Mouse (Mus musculus) adrenal gland, adult 8-10 months (tissue): ENCODE data around the gene BC004004. TPM values are rescaled to one million over a fixed set of nuclear protein-coding genes. Genes with fewer than 3 reads are reported as not detected.
"Not testable (repeated sequence)": the region's sequence is repeated elsewhere in the genome, so short reads cannot be mapped to it uniquely, and the experiment has no call there.

Experiments used
- DNase-seq: peaks from one replicate; pipeline ENCODE4 v3.0.0; 2022
- total RNA-seq, 4 experiments: library from RNA; stranded (reverse); gene quantifications; 2 replicates each; pipeline ENCODE4 v1.2.4; 2022

The BC004004 gene
- total RNA-seq, 4 experiments from 2014 or later: 96.9 to 138 (median 122) TPM

DNA sequence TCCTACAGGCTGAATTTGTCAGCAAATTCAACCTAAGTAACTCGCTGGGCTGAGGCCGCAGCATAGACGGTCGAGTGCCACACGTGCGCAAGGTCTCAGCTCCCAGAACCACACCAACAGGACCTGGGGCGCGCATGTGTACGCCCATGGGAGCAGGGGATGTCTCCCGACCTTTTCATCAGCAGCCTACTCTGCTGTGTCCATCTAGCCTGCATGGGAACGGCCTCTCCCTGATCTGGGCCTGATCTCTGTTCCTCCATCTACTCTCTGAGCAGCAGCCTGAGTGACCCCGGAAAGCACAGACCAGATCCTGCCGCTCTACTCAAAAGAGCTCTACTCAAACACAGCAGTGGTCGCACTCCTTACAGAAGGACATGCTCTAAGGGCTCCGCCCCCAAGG, 8.1 kb upstream of the BC004004 start:
- no peak for DNase-seq

GRCm38 (mm10) chr17:29261603-29262258, 6.9 kb upstream of the BC004004 start:
- DNase-seq: no peak

GRCm38 (mm10) chr17:29262259-29262649, 6.3 kb upstream of the BC004004 start:
- no peak for DNase-seq

DNA sequence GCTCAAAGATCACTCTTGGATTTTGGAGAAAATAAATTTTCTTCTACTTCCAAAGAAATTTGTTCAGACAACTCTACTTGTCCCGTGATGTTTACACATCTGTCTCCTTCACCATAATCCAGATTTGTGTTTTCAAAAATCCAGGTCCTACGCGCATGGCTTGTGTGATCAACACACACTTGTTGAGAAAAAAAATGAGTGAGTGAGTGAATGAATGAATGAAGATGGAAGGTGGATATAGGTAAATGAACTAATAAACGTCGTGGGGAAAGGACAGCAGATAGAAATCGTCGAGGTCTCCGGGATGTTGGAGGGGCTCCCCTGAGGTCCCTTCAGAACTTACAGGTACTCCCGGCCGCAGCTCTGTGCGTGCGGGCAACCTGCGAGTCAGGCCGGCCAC, 5.2 kb upstream of the BC004004 start:
- DNase-seq: no peak

DNA sequence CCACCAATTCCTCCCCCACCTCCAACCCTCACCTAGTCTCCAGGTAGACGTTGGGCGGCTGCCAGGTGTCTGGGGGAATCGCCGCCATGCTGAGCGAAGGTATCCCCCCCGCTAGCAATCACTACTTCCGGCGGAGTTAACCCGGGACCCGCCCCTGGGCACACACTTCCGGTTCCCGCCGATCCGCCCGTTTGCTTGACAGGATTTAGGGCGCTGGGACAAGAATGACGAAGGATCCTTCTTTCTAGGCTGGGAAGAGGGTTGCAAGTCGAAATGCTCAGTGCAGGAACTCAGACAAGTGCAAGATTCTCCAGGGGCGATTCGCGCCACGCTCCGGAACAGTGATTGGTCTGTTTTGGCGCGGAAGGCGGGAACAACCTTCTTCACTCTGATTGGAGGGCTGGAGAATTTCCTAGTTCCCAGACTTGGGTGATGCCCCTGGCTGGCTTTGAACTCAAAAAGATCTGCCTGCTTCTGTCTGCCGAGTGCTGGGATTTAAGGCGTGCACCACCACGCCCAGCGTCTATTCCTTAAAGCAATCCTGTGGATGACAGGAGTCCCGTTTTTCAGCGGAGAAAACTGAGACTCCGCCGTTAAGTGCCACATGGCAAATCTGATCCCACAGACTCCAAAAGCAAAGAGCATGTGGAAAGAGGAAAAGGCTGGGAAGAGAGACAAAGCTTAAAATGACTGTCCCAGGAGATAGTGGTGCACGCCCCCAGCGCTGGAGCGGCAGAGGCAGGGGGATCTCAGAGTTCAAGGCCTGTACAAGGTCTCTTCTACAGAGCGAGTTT, 4.6 kb upstream of the BC004004 start, which contains the start of gene Ppil1:
Ppil1 (minus strand) TSS at position 347 of the 794 bp plus-strand sequence.
- DNase-seq: peak; percentile 65

- no peak for DNase-seq
These were observed 3.8 kb upstream of the BC004004 start for GRCm38 (mm10) chr17:29264760-29265159.

DNA sequence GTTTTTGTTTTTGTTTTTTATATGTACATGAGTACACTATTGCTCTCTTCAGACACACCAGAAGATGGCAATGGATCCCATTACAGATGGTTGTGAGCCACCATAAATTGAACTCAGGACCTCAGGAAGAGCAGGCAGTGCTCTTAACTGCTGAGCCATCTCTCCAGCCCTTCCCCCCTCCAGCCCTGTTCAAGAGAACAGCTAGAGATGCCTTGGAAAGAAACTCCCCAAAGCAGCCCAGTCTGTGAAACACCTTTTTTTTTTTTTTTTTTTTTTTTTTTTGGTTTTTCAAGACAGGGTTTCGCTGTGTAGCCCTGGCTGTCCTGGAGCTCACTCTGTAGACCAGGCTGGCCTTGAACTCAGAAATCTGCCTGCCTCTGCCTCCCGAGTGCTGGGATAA, 1.5 kb upstream of the BC004004 start:
- not testable (repeated sequence) for DNase-seq

GRCm38 (mm10) chr17:29267931-29268681, 482 bp upstream of the BC004004 start:
- no peak for DNase-seq

DNA sequence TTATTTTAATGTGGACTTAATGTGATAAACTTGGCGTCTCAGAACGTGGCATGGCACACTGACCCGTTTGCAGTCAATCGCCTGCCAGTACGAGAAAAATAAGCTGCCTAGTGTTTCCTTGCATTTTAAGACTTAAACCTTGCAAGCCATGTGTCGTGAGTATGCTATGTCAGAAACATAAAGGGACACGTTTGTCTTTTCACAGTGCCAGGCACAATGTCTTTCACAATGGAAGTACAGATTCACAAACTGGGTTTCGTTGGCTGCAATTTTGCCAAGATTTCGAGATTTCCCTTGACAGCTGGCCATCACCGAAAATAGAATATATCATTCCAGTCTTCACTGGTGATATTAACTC, 740 bp downstream of the BC004004 start:
- no peak for DNase-seq

DNA sequence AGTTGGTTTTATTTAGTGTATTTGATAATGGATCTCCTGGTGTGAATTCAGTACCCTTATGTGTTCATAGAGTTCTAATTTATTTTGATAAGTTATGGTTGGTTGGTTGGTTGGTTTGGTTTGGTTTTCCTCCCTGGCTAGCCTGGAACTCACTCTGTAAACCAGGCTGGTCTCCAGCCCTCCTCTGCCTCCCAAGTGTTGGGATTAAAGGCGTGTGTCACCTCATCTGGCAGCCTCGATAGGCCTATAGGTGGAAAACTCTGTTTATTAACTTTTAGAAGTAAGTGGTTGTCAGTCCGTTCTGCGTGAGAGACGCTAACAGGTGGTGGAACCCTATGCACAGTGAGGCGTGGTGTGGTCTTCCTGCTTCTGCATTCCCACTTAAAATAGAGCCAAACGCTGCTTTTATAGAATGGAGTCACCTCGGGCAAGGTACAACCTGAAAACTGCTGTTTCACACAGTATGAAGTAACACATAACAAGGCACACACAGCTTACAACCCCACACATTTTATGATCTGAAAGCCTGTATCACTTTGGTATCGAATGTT, 1.6 kb downstream of the BC004004 start:
- no peak for DNase-seq

DNA sequence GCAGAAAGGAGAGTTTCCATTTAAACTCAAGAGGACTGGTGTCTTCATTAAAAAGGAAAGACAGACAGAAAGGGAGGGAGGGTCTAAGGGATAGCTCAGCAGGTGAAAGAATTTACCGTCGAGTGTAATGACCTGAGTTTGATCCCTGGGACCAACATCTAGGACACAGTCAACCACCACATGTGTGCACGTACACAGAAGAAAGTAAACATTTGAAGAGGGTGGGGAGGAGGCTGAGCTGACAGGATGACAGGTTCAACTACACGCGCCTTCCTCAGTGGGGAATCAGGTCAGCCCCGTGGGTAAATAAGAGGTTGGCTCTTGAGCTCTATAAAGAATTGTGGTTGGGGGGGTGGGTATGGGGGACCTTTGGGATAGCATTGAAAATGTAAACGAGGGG, 4.6 kb downstream of the BC004004 start:
- DNase-seq: no peak

- DNase-seq: no peak
These were observed 5.3 kb downstream of the BC004004 start for GRCm38 (mm10) chr17:29273889-29274288.

GRCm38 (mm10) chr17:29280422-29280821, 11.8 kb downstream of the BC004004 start:
- no peak for DNase-seq

DNA sequence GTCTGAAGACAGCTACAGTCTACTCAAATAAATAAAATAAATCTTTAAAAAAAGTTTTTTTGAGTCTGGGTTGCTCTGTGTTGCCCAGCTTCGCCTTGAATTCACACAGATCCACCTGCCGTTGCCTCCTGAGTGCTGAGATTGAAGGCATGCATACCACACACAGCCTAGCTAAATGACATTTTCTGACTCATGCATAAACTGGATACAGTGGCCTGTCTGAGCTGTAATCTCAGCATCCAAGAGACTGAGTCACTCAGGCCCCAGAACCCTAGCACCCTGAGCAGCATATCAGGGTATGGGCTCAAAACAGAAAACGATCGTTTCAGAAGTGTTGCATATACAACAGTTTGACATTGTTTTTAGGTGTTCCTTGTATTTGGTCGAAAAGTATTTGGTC, 13.0 kb downstream of the BC004004 start:
- no peak for DNase-seq

GRCm38 (mm10) chr17:29282216-29282952, 13.8 kb downstream of the BC004004 start:
- no peak for DNase-seq

DNA sequence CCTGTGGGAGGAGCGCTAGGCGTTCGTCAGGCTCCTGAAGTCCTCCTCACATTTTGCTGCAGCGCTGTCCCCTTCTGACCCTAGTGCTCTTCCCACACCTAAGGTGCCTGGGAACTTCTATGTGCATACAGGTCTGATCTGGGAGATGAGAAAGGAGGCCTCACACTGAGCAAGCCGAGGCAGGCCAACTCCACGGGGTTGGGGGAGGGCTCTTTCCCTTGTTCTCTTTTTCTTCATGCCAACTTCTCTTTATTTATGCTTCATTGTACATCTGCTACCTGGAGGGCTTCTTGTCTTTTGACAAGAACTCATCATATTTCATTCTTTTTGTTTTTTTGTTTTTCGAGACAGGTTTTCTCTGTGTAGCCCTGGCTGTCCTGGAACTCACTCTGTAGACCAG, 23.2 kb downstream of the BC004004 start:
- DNase-seq: no peak

DNA sequence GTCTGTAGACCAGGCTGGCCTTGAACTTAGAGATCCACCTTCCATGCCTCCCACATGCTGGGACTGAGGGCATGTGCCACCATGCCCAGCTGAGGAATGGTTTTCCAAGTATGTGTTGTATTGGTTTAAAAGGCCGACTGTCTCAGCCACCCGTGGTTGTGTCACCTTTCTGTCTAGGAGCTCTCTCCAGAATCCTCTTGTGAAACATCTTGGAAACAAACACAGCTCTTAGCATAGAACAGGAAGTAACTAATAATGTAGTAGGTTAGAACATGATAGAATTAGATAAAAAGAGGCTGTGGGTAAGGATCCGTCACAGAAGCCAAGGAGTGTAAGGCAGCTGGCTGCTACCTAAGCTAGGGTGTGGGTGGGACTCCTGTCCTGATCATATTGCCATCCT, 24.4 kb downstream of the BC004004 start:
- no peak for DNase-seq

GRCm38 (mm10) chr17:29293807-29294605, 25.4 kb downstream of the BC004004 start:
- DNase-seq: no peak

GRCm38 (mm10) chr17:29295835-29296234, 27.2 kb downstream of the BC004004 start:
- DNase-seq: no peak

DNA sequence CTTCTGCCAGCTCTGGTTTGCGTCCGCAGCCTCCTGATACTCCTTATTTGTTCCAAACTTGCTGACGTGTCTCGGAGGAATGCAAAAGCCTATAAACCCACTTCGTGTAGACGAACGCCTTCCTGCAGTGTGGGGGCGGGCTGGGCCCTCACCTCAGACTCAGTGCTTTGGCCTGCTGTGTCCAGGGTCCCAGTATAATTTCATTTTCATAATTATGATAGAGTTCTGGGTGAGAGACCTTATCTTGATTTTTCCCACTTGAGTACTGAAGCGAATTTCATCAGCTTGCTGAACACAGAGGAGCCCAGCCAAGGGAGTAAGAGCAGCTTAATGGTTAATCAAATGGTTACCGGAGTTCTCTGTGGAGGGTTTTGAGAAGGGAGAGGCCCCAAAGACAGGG, 28.7 kb downstream of the BC004004 start:
- no peak for DNase-seq

DNA sequence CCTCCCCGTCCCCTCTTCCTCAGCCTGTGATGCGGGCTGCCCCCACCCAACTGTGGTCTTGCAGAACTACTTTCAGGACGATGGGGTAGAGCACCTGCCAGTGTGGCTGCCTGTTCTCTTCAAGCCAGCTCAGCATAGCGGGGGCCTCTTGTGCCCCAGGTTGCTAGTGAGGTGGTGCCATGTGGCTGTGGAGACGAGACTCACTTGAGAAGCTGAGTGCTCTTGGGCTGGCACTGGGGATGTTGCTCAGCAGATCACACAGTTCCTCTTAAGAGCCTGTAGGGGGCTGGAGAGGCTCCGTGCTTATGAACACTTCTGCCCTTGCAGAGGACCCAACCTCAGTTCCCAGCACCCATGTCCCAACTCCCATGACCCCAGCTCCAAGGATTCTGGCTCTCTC, 29.2 kb downstream of the BC004004 start:
- DNase-seq: no peak

GRCm38 (mm10) chr17:29299282-29299681, 30.7 kb downstream of the BC004004 start:
- no peak for DNase-seq
